Mouse (Mus musculus): Measurements from ENCODE around the gene Matn4. TPM values are rescaled to one million over a fixed set of nuclear protein-coding genes. Genes with fewer than 3 reads are reported as not detected.
A peak's percentile ranks its signal among the peaks of the same experiment; 100 is the strongest.

Matn4 gene
- total and polyA plus RNA-seq, 2 experiments from 2014 or later, result 1.9 TPM

- 2% methylated on average over 17 of the region's 17 CpGs for WGBS
- peak; percentile 74 for ATAC-seq (ENCODE audit: low FRiP score)
- H3K27me3 ChIP-seq (ENCODE audit: insufficient read depth, low read length), result 0 out of 2 replicates have a peak, but pooled peaks cover 5% of the 10 kb centered on the region
- peak within 1 kb of the TSS; percentile 38; the same call in 1 of the 2 replicates for H3K27ac ChIP-seq (ENCODE audit: low read depth, low read length)
- H3K4me2 ChIP-seq (ENCODE audit: low read depth, low read length, poor library complexity, severe bottlenecking), result peak within 1 kb of the TSS; percentile 66
- peak; percentile 61 for DNase-seq (ENCODE audit: low spot score)
- H3K4me1 ChIP-seq (ENCODE audit: insufficient read depth, low read length), result 0 out of 2 replicates have a peak, but pooled peaks cover 3% of the 10 kb centered on the region
- H3K9ac ChIP-seq (replicated peaks; ENCODE audit: low read length, poor library complexity, severe bottlenecking), result peak within 1 kb of the TSS; percentile 54
- no peaks in the 10 kb centered on the region for H3K36me3 ChIP-seq (ENCODE audit: insufficient read depth, low read length)
- no peaks in the 10 kb centered on the region for H3K9me3 ChIP-seq (ENCODE audit: low read length)
- H3K4me3 ChIP-seq (ENCODE audit: low read depth, low read length), result peak within 1 kb of the TSS; percentile 45
- no peak for TF ChIP-seq CTCF (IDR thresholded peaks at IDR 0.05)
These were observed 15.9 kb downstream of the Matn4 start, which contains the start of gene Slpi for GRCm38 (mm10) chr2:164389020-164389419. Gene Slpi (minus strand): TSS chr2:164389095.

- WGBS, result 29% methylated on average over 8 of the region's 8 CpGs
- H3K9ac ChIP-seq (replicated peaks; ENCODE audit: low read length, poor library complexity, severe bottlenecking), result no peak overlapping the region
- peak; percentile 80 for TF ChIP-seq CTCF (IDR thresholded peaks at IDR 0.05)
These were observed 18.0 kb downstream of the Matn4 start for GRCm38 (mm10) chr2:164386953-164387352.

GRCm38 (mm10) chr2:164385927-164386763 lies 18.8 kb downstream of the Matn4 start:
- H3K4me2 ChIP-seq (ENCODE audit: low read depth, low read length, poor library complexity, severe bottlenecking), result peak overlapping the region; percentile 15; the same call in 1 of the 2 replicates
- 6% methylated on average over 18 of the region's 18 CpGs for WGBS
- H3K27ac ChIP-seq (ENCODE audit: low read depth, low read length), result no peak overlapping the region
- H3K27me3 ChIP-seq (ENCODE audit: insufficient read depth, low read length), result no peaks in the 10 kb centered on the region
- no peak for TF ChIP-seq CTCF (IDR thresholded peaks at IDR 0.05)
- ATAC-seq (ENCODE audit: low FRiP score) (peak; percentile 70; the same call in 1 of the 2 replicates), DNase-seq (ENCODE audit: low spot score) (peak; percentile 82)
- H3K9ac ChIP-seq (replicated peaks; ENCODE audit: low read length, poor library complexity, severe bottlenecking), result no peak overlapping the region
- no peaks in the 10 kb centered on the region for H3K9me3 ChIP-seq (ENCODE audit: low read length)
- H3K4me3 ChIP-seq (ENCODE audit: low read depth, low read length), result no peak overlapping the region
- no peaks in the 10 kb centered on the region for H3K36me3 ChIP-seq (ENCODE audit: insufficient read depth, low read length)
- 0 out of 2 replicates have a peak, but pooled peaks cover 3% of the 10 kb centered on the region for H3K4me1 ChIP-seq (ENCODE audit: insufficient read depth, low read length)

More at GRCm38 (mm10) chr2:164386953-164387352, 18.0 kb downstream of the Matn4 start:
- Histone ChIP-seq H3K4me2 (ENCODE audit: low read depth, low read length, poor library complexity, severe bottlenecking) (no peak overlapping the region), H3K27me3 (ENCODE audit: insufficient read depth, low read length) (no peaks in the 10 kb centered on the region), H3K36me3 (ENCODE audit: insufficient read depth, low read length) (no peaks in the 10 kb centered on the region), H3K27ac (ENCODE audit: low read depth, low read length) (no peak overlapping the region), H3K4me1 (ENCODE audit: insufficient read depth, low read length) (0 out of 2 replicates have a peak, but pooled peaks cover 3% of the 10 kb centered on the region), H3K4me3 (ENCODE audit: low read depth, low read length) (no peak overlapping the region), H3K9me3 (ENCODE audit: low read length) (no peaks in the 10 kb centered on the region)
- DNase-seq (ENCODE audit: low spot score), result peak; percentile 57
- ATAC-seq (ENCODE audit: low FRiP score), result no peak

- H3K27me3 ChIP-seq (ENCODE audit: insufficient read depth, low read length), result no peaks in the 10 kb centered on the region
- no peak overlapping the region for H3K4me3 ChIP-seq (ENCODE audit: low read depth, low read length)
- 0 out of 2 replicates have a peak, but pooled peaks cover 1% of the 10 kb centered on the region for H3K4me1 ChIP-seq (ENCODE audit: insufficient read depth, low read length)
- H3K9ac ChIP-seq (replicated peaks; ENCODE audit: low read length, poor library complexity, severe bottlenecking), result no peak overlapping the region
- H3K27ac ChIP-seq (ENCODE audit: low read depth, low read length), result no peak overlapping the region
- H3K9me3 ChIP-seq (ENCODE audit: low read length), result no peaks in the 10 kb centered on the region
- H3K4me2 ChIP-seq (ENCODE audit: low read depth, low read length, poor library complexity, severe bottlenecking), result no peak overlapping the region
- 69% methylated on average over 11 of the region's 11 CpGs for WGBS
- no peak for DNase-seq (ENCODE audit: low spot score)
- ATAC-seq (ENCODE audit: low FRiP score), result no peak
- TF ChIP-seq CTCF (IDR thresholded peaks at IDR 0.05), result no peak
- H3K36me3 ChIP-seq (ENCODE audit: insufficient read depth, low read length), result no peaks in the 10 kb centered on the region
These were observed 21.1 kb downstream of the Matn4 start for GRCm38 (mm10) chr2:164383656-164384399.

- 89% methylated on average over 3 of the region's 3 CpGs for WGBS
- no peak for TF ChIP-seq CTCF (IDR thresholded peaks at IDR 0.05)
- no peak for DNase-seq (ENCODE audit: low spot score)
- no peak for ATAC-seq (ENCODE audit: low FRiP score)
- Histone ChIP-seq H3K4me3 (ENCODE audit: low read depth, low read length) (no peak overlapping the region), H3K9me3 (ENCODE audit: low read length) (no peaks in the 10 kb centered on the region), H3K36me3 (ENCODE audit: insufficient read depth, low read length) (no peaks in the 10 kb centered on the region), H3K9ac (replicated peaks; ENCODE audit: low read length, poor library complexity, severe bottlenecking) (no peak overlapping the region), H3K4me2 (ENCODE audit: low read depth, low read length, poor library complexity, severe bottlenecking) (no peak overlapping the region), H3K27me3 (ENCODE audit: insufficient read depth, low read length) (no peaks in the 10 kb centered on the region), H3K4me1 (ENCODE audit: insufficient read depth, low read length) (no peaks in the 10 kb centered on the region), H3K27ac (ENCODE audit: low read depth, low read length) (no peak overlapping the region)
These were observed 22.0 kb downstream of the Matn4 start for GRCm38 (mm10) chr2:164382971-164383370.

Measured in midbrain, postnatal 0 days (tissue).